5 mouse cellular contexts compared by ENCODE assay signal in genomic region chr4:147579371-147579770, GRCm38 (mm10). TPM values are rescaled to one million over a fixed set of nuclear protein-coding genes. Genes with fewer than 3 reads are reported as not detected.
"Had no signal": no experiment of that assay in that cellular context is flagged by ENCODE, and none has a peak within 500 bp of the region (broad histone marks: within the 10 kb centered on the region; RNA-seq: fewer than 3 reads in every experiment).

No protein-coding gene starts in this region.

RNA-seq across cellular contexts. Expression of gene Zfp985, which starts 26.3 kb away (rescaled TPM):
- polyA plus RNA-seq: lung, adult 2 months; macrophage; midbrain, embryonic 14.5 days; small intestine, adult 2 months had no signal

RNA-seq across cellular contexts. Expression of gene Gm16503, which starts 39.4 kb away (rescaled TPM):
- polyA plus RNA-seq: macrophage; myocyte; small intestine, adult 2 months had no signal
